Mouse (Mus musculus) MEL (cell line): ENCODE measurements at regions not wholly inside any gene's neighbourhood (a gene's known extent, or its start where the extent isn't known, plus 50 kb on each side); places are given as distances from the start of the nearest gene placed in this dataset.
A peak's percentile ranks its signal among the peaks of the same experiment; 100 is the strongest.

Source experiments
- DNase-seq: peaks from one replicate; pipeline ENCODE4 v3.0.0; 2011; ENCODE audit warnings: low read depth, low spot score
- H3K27ac ChIP-seq: 2 replicates; pipeline ENCODE4 v1.5.1; 2012; ENCODE audit warnings: low read depth, mild to moderate bottlenecking, control low read depth, low read length, moderate library complexity; ENCODE audit not compliant: control insufficient read depth
- H3K27me3 ChIP-seq, 2 experiments: fragments of 150-350 bp in 1 of 2; sonication (generic) in 1 of 2; 2 replicates each; pipeline ENCODE4 v1.6.1; 2012; ENCODE audit warnings: low read length in 2 of 2, mild to moderate bottlenecking in 2 of 2, improper control_type of control experiment in 1 of 2, moderate library complexity in 1 of 2; ENCODE audit not compliant: insufficient read depth in 2 of 2, control insufficient read depth in 1 of 2
- H3K36me3 ChIP-seq, 2 experiments: 2 replicates each; pipeline ENCODE4 v1.6.1; 2012 to 2014; ENCODE audit warnings: low read length in 2 of 2, improper control_type of control experiment in 1 of 2, inconsistent platforms in 1 of 2, mild to moderate bottlenecking in 1 of 2; ENCODE audit not compliant: insufficient read depth in 2 of 2, control insufficient read depth in 1 of 2
- H3K4me1 ChIP-seq, 2 experiments: fragments of 150-350 bp in 1 of 2; sonication (generic) in 1 of 2; 2 replicates each; pipeline ENCODE4 v1.6.1; 2012; ENCODE audit warnings: low read length in 2 of 2, improper control_type of control experiment in 1 of 2, mild to moderate bottlenecking in 1 of 2; ENCODE audit not compliant: insufficient read depth in 2 of 2, control insufficient read depth in 1 of 2
- H3K4me3 ChIP-seq, 2 experiments: fragments of 150-350 bp in 1 of 2; sonication (generic) in 1 of 2; 2 replicates each; pipeline ENCODE4 v1.5.1; 2012; ENCODE audit warnings: low read depth in 2 of 2, low read length in 2 of 2, mild to moderate bottlenecking in 2 of 2, moderate library complexity in 2 of 2, control low read depth in 1 of 2, improper control_type of control experiment in 1 of 2; ENCODE audit not compliant: control insufficient read depth in 1 of 2, insufficient read depth in 1 of 2
- H3K79me2 ChIP-seq: 2 replicates; pipeline ENCODE4 v1.6.1; 2012; ENCODE audit warnings: mild to moderate bottlenecking, low read length, moderate library complexity; ENCODE audit not compliant: control insufficient read depth, poor library complexity, insufficient read depth
- H3K9ac ChIP-seq: 2 replicates; pipeline ENCODE4 v1.6.1; 2012; ENCODE audit warnings: low read depth, mild to moderate bottlenecking, control low read depth, low read length, moderate library complexity; ENCODE audit not compliant: control insufficient read depth, poor library complexity, severe bottlenecking
- H3K9me3 ChIP-seq: fragments of 150-350 bp; sonication (generic); replicated peaks from 2 replicates; pipeline ENCODE4 v1.6.1; 2012; ENCODE audit warnings: mild to moderate bottlenecking, low read length, improper control_type of control experiment, moderate library complexity; ENCODE audit not compliant: insufficient read depth
- BHLHE40 ChIP-seq: IDR thresholded peaks from 2 replicates; pipeline ENCODE4 v1.6.1; 2012; ENCODE audit warnings: low read depth, mild to moderate bottlenecking, inconsistent platforms, low read length, improper control_type of control experiment, borderline replicate concordance
- CHD1 ChIP-seq: IDR thresholded peaks from 2 replicates; pipeline ENCODE4 v1.6.1; 2012; ENCODE audit warnings: low read depth, mild to moderate bottlenecking, inconsistent platforms, low read length, improper control_type of control experiment
- CHD2 ChIP-seq: IDR thresholded peaks from 2 replicates; pipeline ENCODE4 v1.6.1; 2011; ENCODE audit warnings: low read length, improper control_type of control experiment
- CTCF ChIP-seq, 3 experiments: IDR thresholded peaks in 2 of 3; conservative IDR thresholded peaks in 1 of 3; 2 replicates each; pipeline ENCODE4 v1.5.1; 2011 to 2012; ENCODE audit warnings: low read length in 3 of 3, low read depth in 2 of 3, mild to moderate bottlenecking in 2 of 3, improper control_type of control experiment in 1 of 3, inconsistent platforms in 1 of 3, mixed read lengths in 1 of 3, moderate library complexity in 1 of 3; ENCODE audit not compliant: control insufficient read depth in 1 of 3, insufficient read depth in 1 of 3, poor library complexity in 1 of 3, severe bottlenecking in 1 of 3
- E2F4 ChIP-seq: IDR thresholded peaks from 2 replicates; pipeline ENCODE4 v1.6.1; 2011; ENCODE audit warnings: low read depth, low read length, improper control_type of control experiment, borderline replicate concordance
- ELF1 ChIP-seq: IDR thresholded peaks from 2 replicates; pipeline ENCODE4 v1.6.1; 2014; ENCODE audit warnings: low read depth, mild to moderate bottlenecking, inconsistent platforms, low read length, improper control_type of control experiment, moderate library complexity
- ETS1 ChIP-seq: IDR thresholded peaks from 2 replicates; pipeline ENCODE4 v1.6.1; 2012; ENCODE audit warnings: low read depth, mild to moderate bottlenecking, inconsistent platforms, low read length, improper control_type of control experiment, moderate library complexity
- GABPA ChIP-seq: IDR thresholded peaks from 2 replicates; pipeline ENCODE4 v1.6.1; 2012; ENCODE audit warnings: low read depth, mild to moderate bottlenecking, inconsistent platforms, low read length, improper control_type of control experiment, moderate library complexity
- GATA1 ChIP-seq: IDR thresholded peaks from 2 replicates; pipeline ENCODE4 v1.6.1; 2011; ENCODE audit warnings: low read depth, low read length, improper control_type of control experiment
- HCFC1 ChIP-seq: IDR thresholded peaks from 2 replicates; pipeline ENCODE4 v1.6.1; 2012; ENCODE audit warnings: low read depth, mild to moderate bottlenecking, inconsistent platforms, low read length, improper control_type of control experiment, moderate library complexity
- KAT2A ChIP-seq: conservative IDR thresholded peaks from 2 replicates; pipeline ENCODE4 v1.6.1; 2012; ENCODE audit warnings: low read depth, low read length, improper control_type of control experiment, inconsistent platforms
- MAFK ChIP-seq: IDR thresholded peaks from 2 replicates; pipeline ENCODE4 v1.6.1; 2011; ENCODE audit warnings: low read depth, mild to moderate bottlenecking, low read length, improper control_type of control experiment, borderline replicate concordance
- MAX ChIP-seq: IDR thresholded peaks from 2 replicates; pipeline ENCODE4 v1.6.1; 2011; ENCODE audit warnings: low read length, improper control_type of control experiment
- MEF2A ChIP-seq: IDR thresholded peaks from 2 replicates; pipeline ENCODE4 v1.6.1; 2014; ENCODE audit warnings: low read depth, mild to moderate bottlenecking, inconsistent platforms, low read length, improper control_type of control experiment; ENCODE audit not compliant: poor library complexity, insufficient replicate concordance, severe bottlenecking; ENCODE audit errors: extremely low read depth
- MXI1 ChIP-seq: IDR thresholded peaks from 2 replicates; pipeline ENCODE4 v1.6.1; 2011; ENCODE audit warnings: mild to moderate bottlenecking, low read depth, low read length, improper control_type of control experiment
- MYB ChIP-seq: IDR thresholded peaks from 2 replicates; pipeline ENCODE4 v1.6.1; 2011; ENCODE audit warnings: mild to moderate bottlenecking, low read depth, low read length, improper control_type of control experiment
- MYC ChIP-seq: IDR thresholded peaks from 2 replicates; pipeline ENCODE4 v1.6.1; 2011; ENCODE audit warnings: low read depth, mild to moderate bottlenecking, low read length, improper control_type of control experiment, moderate library complexity
- NRF1 ChIP-seq: IDR thresholded peaks from 2 replicates; pipeline ENCODE4 v1.6.1; 2014; ENCODE audit warnings: low read depth, mild to moderate bottlenecking, inconsistent platforms, low read length, improper control_type of control experiment, moderate library complexity; ENCODE audit not compliant: poor library complexity, insufficient read depth, severe bottlenecking
- POLR2A ChIP-seq, 2 experiments: IDR thresholded peaks; 2 replicates each; pipeline ENCODE4 v1.6.1; 2011 to 2012; ENCODE audit warnings: low read length in 2 of 2, mild to moderate bottlenecking in 2 of 2, control low read depth in 1 of 2, improper control_type of control experiment in 1 of 2, low read depth in 1 of 2, moderate library complexity in 1 of 2; ENCODE audit not compliant: control insufficient read depth in 1 of 2, insufficient read depth in 1 of 2, poor library complexity in 1 of 2
- POLR2AphosphoS5 ChIP-seq: IDR thresholded peaks from 2 replicates; pipeline ENCODE4 v1.6.1; 2012; ENCODE audit warnings: low read depth, borderline replicate concordance, mild to moderate bottlenecking, inconsistent platforms, low read length, moderate library complexity, mixed read lengths
- RAD21 ChIP-seq: IDR thresholded peaks from 2 replicates; pipeline ENCODE4 v1.6.1; 2011; ENCODE audit warnings: mild to moderate bottlenecking, low read depth, low read length, improper control_type of control experiment
- SIN3A ChIP-seq: IDR thresholded peaks from 2 replicates; pipeline ENCODE4 v1.6.1; 2012; ENCODE audit warnings: low read length, improper control_type of control experiment, inconsistent platforms
- TBP ChIP-seq: IDR thresholded peaks from 2 replicates; pipeline ENCODE4 v1.8.0; 2011; ENCODE audit warnings: low read depth, low read length, improper control_type of control experiment
- TCF12 ChIP-seq: IDR thresholded peaks from 2 replicates; pipeline ENCODE4 v1.6.1; 2014; ENCODE audit warnings: low read depth, mild to moderate bottlenecking, inconsistent platforms, low read length, improper control_type of control experiment, moderate library complexity
- UBTF ChIP-seq: IDR thresholded peaks from 2 replicates; pipeline ENCODE4 v1.6.1; 2012; ENCODE audit warnings: low read depth, mild to moderate bottlenecking, inconsistent platforms, low read length, improper control_type of control experiment, moderate library complexity, borderline replicate concordance; ENCODE audit not compliant: insufficient read depth
- ZC3H11A ChIP-seq: IDR thresholded peaks from 2 replicates; pipeline ENCODE4 v1.6.1; 2012; ENCODE audit warnings: low read depth, mild to moderate bottlenecking, inconsistent platforms, low read length, improper control_type of control experiment
- ZKSCAN1 ChIP-seq: IDR thresholded peaks from 2 replicates; pipeline ENCODE4 v1.6.1; 2012; ENCODE audit warnings: low read depth, mild to moderate bottlenecking, inconsistent platforms, low read length, improper control_type of control experiment, moderate library complexity
- ZMIZ1 ChIP-seq: IDR thresholded peaks from 2 replicates; pipeline ENCODE4 v1.6.1; 2012; ENCODE audit warnings: low read depth, mild to moderate bottlenecking, inconsistent platforms, low read length, improper control_type of control experiment, moderate library complexity
- ZNF384 ChIP-seq: IDR thresholded peaks from 2 replicates; pipeline ENCODE4 v1.6.1; 2012; ENCODE audit warnings: low read depth, mild to moderate bottlenecking, inconsistent platforms, low read length, improper control_type of control experiment

DNA sequence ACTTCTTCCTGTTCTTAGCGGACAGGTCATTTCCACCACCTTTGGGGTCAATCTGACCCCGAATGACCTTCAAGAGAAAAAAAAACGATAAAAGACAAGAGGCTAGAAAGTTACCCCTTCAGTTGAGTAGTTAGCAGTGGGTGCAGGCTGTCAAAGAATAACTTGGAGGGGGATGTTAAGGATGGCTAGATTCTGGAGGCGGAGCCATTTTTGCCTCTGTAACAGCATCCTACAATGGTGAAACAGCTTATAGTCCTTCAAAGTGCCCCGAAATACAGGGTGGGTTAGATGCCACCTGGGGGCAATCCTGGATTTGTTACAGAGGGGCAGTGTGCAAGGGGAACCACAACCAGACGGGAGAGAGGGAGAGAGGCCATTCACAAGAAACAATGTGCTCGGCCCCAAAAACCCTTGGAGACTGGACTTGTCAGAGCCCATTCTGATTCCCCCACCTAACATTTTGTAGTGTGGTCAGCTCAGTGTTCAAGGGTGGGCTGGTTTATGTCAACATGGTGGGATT, 79.1 kb downstream of the Cd83 start:
- Histone ChIP-seq H3K4me1 (peaks cover 0 to 2% of the 10 kb centered on the region in 2 experiments; a peak in 1 of 4 replicates), H3K4me3 (no peak overlapping the region), H3K36me3 (no peaks in the 10 kb centered on the region), H3K9me3 (no peaks in the 10 kb centered on the region), H3K9ac (no peak overlapping the region), H3K79me2 (no peaks in the 10 kb centered on the region), H3K27me3 (no peaks in the 10 kb centered on the region), H3K27ac (no peak overlapping the region)
- DNase-seq: peak; percentile 2
- no peak for TF ChIP-seq UBTF
- TF ChIP-seq ZC3H11A: no peak
- no peak for TF ChIP-seq POLR2AphosphoS5
- TF ChIP-seq NRF1: no peak
- no peak for TF ChIP-seq SIN3A
- no peak for TF ChIP-seq CHD2

- Histone ChIP-seq H3K4me1 (peaks cover 0 to 2% of the 10 kb centered on the region in 2 experiments; a peak in 1 of 4 replicates), H3K27ac (no peak overlapping the region), H3K9me3 (no peaks in the 10 kb centered on the region), H3K4me3 (peak overlapping the region; percentile 18 to 55), H3K79me2 (no peaks in the 10 kb centered on the region), H3K27me3 (peaks cover 0 to 2% of the 10 kb centered on the region in 2 experiments; a peak in 1 of 4 replicates), H3K9ac (peak overlapping the region; percentile 35), H3K36me3 (no peaks in the 10 kb centered on the region)
- DNase-seq: peak; percentile 97
- TF ChIP-seq KAT2A (no peak; the same call in 1 of the 2 replicates), POLR2AphosphoS5 (no peak), TCF12 (peak; percentile 34; the same call in 1 of the 2 replicates), HCFC1 (peak; percentile 63), GATA1 (no peak), ZMIZ1 (no peak), BHLHE40 (peak; percentile 55), NRF1 (peak; percentile 86), MAFK (no peak), MXI1 (peak; percentile 84), ELF1 (no peak), RAD21 (peak; percentile 96), CTCF (IDR thresholded peaks at IDR 0.05 in 2 of 3, conservative IDR thresholded peaks at IDR 0.05 in 1 of 3; ENCODE audit: control insufficient read depth in 1 of 3, insufficient read depth in 1 of 3, low read depth in 2 of 3, low read length in 3 of 3, poor library complexity in 1 of 3, severe bottlenecking in 1 of 3) (peak; percentile 88 to 99 (median 96)), E2F4 (no peak), CHD2 (no peak), ZKSCAN1 (no peak), POLR2A (IDR thresholded peaks at IDR 0.05; ENCODE audit: control insufficient read depth in 1 of 2, insufficient read depth in 1 of 2, low read depth in 1 of 2, low read length in 2 of 2, poor library complexity in 1 of 2) (peak in 1 of 2 experiments; percentile 65; a peak in 2 of 4 replicates), TBP (0 out of 2 replicates have a peak, but pooled peaks have one; percentile 25), ZNF384 (no peak), MEF2A (no peak), ETS1 (no peak), ZC3H11A (peak; percentile 85), MAX (peak; percentile 95), MYB (no peak), CHD1 (no peak), GABPA (no peak), MYC (0 out of 2 replicates have a peak, but pooled peaks have one; percentile 30), SIN3A (no peak; the same call in 1 of the 2 replicates)
Observed at GRCm38 (mm10) chr13:43864153-43864861, 79.7 kb downstream of the Cd83 start.
